8 mouse cellular contexts compared by ENCODE assay signal in the genomic region with DNA sequence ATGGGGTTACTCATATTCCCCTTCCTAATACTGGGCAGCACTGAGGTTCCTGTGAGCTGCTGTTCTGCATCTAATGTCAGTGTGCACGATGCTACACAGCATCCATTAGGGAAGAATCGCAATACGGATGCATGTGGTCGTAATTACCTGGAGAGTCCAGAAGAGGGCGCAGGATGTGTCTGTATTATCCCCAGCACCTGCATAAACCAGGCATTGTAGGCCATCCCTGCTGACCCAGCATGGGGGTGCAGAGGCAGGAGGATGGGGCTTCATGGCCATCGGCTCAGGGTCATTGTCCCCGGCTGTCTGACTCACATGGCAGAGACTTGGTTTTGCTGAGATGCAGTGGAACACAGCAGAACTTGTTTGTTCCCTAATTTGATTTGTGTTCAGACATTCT. TPM values are rescaled to one million over a fixed set of nuclear protein-coding genes. Genes with fewer than 3 reads are reported as not detected.
DNase-seq lines count a peak whose midpoint lies in the region; ATAC-seq lines count a peak whose summit lies in the region.

No protein-coding gene starts in this region.

- H3K36me3 ChIP-seq in kidney, embryonic 14.5 days (ENCODE audit: control insufficient read depth, insufficient read depth, low read length) = peaks cover 35% of the 10 kb centered on the region
- peaks cover 22% of the 10 kb centered on the region for H3K36me3 ChIP-seq in forebrain, embryonic 15.5 days
- no peaks in the 10 kb centered on the region for H3K36me3 ChIP-seq in limb, embryonic 11.5 days (ENCODE audit: control insufficient read depth, insufficient read depth, low read length)

- no peak overlapping the region for H3K9ac ChIP-seq in kidney, embryonic 14.5 days (ENCODE audit: low read depth, low read length)
- no peak overlapping the region for H3K9ac ChIP-seq in forebrain, embryonic 15.5 days (replicated peaks)
- no peak overlapping the region for H3K9ac ChIP-seq in limb, embryonic 11.5 days (ENCODE audit: low read length)

- DNase-seq in kidney, adult 18-20 months = peak; percentile 79
- peak; percentile 60 for DNase-seq in c-Kit-positive CD71-positive TER-119-negative erythroid progenitor cells, embryonic 14.5 days (ENCODE audit: low read depth)
- DNase-seq in limb, embryonic 11.5 days (ENCODE audit: low spot score) = peak; percentile 81
- peak; percentile 52 for DNase-seq in telencephalon, adult 2 months (ENCODE audit: low read depth, low spot score)

- no peaks in the 10 kb centered on the region for H3K27me3 ChIP-seq in kidney, embryonic 14.5 days (ENCODE audit: control insufficient read depth, insufficient read depth, low read length)
- no peaks in the 10 kb centered on the region for H3K27me3 ChIP-seq in forebrain, embryonic 15.5 days
- H3K27me3 ChIP-seq in limb, embryonic 11.5 days (ENCODE audit: control insufficient read depth, insufficient read depth, low read length) = no peaks in the 10 kb centered on the region

- no peak overlapping the region for H3K27ac ChIP-seq in kidney, embryonic 14.5 days (ENCODE audit: low read depth, low read length)
- H3K27ac ChIP-seq in forebrain, embryonic 15.5 days (replicated peaks) = 0 out of 2 replicates have a peak overlapping the region, but pooled peaks have one; percentile 12
- no peak overlapping the region for H3K27ac ChIP-seq in limb, embryonic 11.5 days (replicated peaks; ENCODE audit: low read depth, low read length)

- ATAC-seq in kidney, embryonic 14.5 days (ENCODE audit: low FRiP score, low TSS enrichment) = no peak
- ATAC-seq in forebrain, embryonic 15.5 days (replicated peaks) = no peak
- ATAC-seq in inflammation-experienced regulatory T-cells, adult 6 months = peak; percentile 37
- ATAC-seq in limb, embryonic 11.5 days (ENCODE audit: insufficient number of reproducible peaks, low FRiP score, low TSS enrichment, low read depth) = no peak
- peak; percentile 31; the same call in 1 of the 2 replicates for ATAC-seq in monocyte, adult 5-6 weeks (replicated peaks; ENCODE audit: insufficient number of reproducible peaks, low FRiP score, low TSS enrichment, poor library complexity, severe bottlenecking)

- peaks cover 17% of the 10 kb centered on the region for H3K4me1 ChIP-seq in kidney, embryonic 14.5 days (ENCODE audit: control insufficient read depth, insufficient read depth, low read length)
- peaks cover 32% of the 10 kb centered on the region for H3K4me1 ChIP-seq in forebrain, embryonic 15.5 days
- peaks cover 8% of the 10 kb centered on the region; the same call in 1 of the 2 replicates for H3K4me1 ChIP-seq in limb, embryonic 11.5 days (ENCODE audit: control insufficient read depth, insufficient read depth, low read length)

- H3K4me3 ChIP-seq in kidney, embryonic 14.5 days (ENCODE audit: low read length) = no peak overlapping the region
- H3K4me3 ChIP-seq in forebrain, embryonic 15.5 days = no peak overlapping the region
- no peak overlapping the region for H3K4me3 ChIP-seq in limb, embryonic 11.5 days (ENCODE audit: low read depth, low read length)

- 20% methylated on average over 7 of the region's 7 CpGs for WGBS in kidney, embryonic 14.5 days
- WGBS in forebrain, embryonic 15.5 days = 8% methylated on average over 7 of the region's 7 CpGs
- 25% methylated on average over 7 of the region's 7 CpGs for WGBS in limb, embryonic 11.5 days

- no peak overlapping the region for H3K4me2 ChIP-seq in kidney, embryonic 14.5 days (replicated peaks; ENCODE audit: low read depth, low read length)
- no peak overlapping the region for H3K4me2 ChIP-seq in forebrain, embryonic 15.5 days (replicated peaks)
- no peak overlapping the region for H3K4me2 ChIP-seq in limb, embryonic 11.5 days (ENCODE audit: low read depth, severe bottlenecking)

- no peaks in the 10 kb centered on the region for H3K9me3 ChIP-seq in kidney, embryonic 14.5 days (ENCODE audit: control insufficient read depth, low read length)
- H3K9me3 ChIP-seq in forebrain, embryonic 15.5 days = no peaks in the 10 kb centered on the region
- H3K9me3 ChIP-seq in limb, embryonic 11.5 days (ENCODE audit: control insufficient read depth, low read length) = no peaks in the 10 kb centered on the region

RNA-seq across cellular contexts. Expression of a gene that starts 3.6 kb away (rescaled TPM):
- 442 and 499 TPM in 2 replicates for polyA plus RNA-seq in kidney, embryonic 14.5 days (2014; fragmentation: Nextera tagmentation; extraction: Ambion mirVana)
- 428 and 441 TPM in 2 replicates for polyA plus RNA-seq in forebrain, embryonic 15.5 days (2015; fragmentation: Nextera tagmentation; extraction: Ambion mirVana)
- polyA plus RNA-seq in inflammation-experienced regulatory T-cells, adult 6 months (2017; shearing (Covaris generic)) = 100 to 1,000 TPM; 275 to 381 (median 276) TPM
- polyA plus RNA-seq in limb, embryonic 11.5 days (2014; fragmentation: Nextera tagmentation; extraction: Ambion mirVana) = 403 and 421 TPM in 2 replicates
- total RNA-seq in monocyte, adult 5-6 weeks (2017) = 122 to 131 TPM (median 125 TPM) in 3 replicates

RNA-seq across cellular contexts. Expression of a gene that starts 22.1 kb away (rescaled TPM):
- polyA plus RNA-seq in kidney, embryonic 14.5 days (2014; fragmentation: Nextera tagmentation; extraction: Ambion mirVana) = 26.5 and 39.5 TPM in 2 replicates
- polyA plus RNA-seq in forebrain, embryonic 15.5 days (2015; fragmentation: Nextera tagmentation; extraction: Ambion mirVana) = 123 and 127 TPM in 2 replicates
- 1 to 10 TPM; 3.1 to 5.9 (median 5.6) TPM for polyA plus RNA-seq in inflammation-experienced regulatory T-cells, adult 6 months (2017; shearing (Covaris generic))
- 27.8 and 28.7 TPM in 2 replicates for polyA plus RNA-seq in limb, embryonic 11.5 days (2014; fragmentation: Nextera tagmentation; extraction: Ambion mirVana)
- 29.4 to 38.3 TPM (median 34.3 TPM) in 3 replicates for total RNA-seq in monocyte, adult 5-6 weeks (2017)

RNA-seq across cellular contexts. Expression of a gene that starts 45.6 kb away (rescaled TPM):
- polyA plus RNA-seq in kidney, embryonic 14.5 days (2014; fragmentation: Nextera tagmentation; extraction: Ambion mirVana) = 412 and 476 TPM in 2 replicates
- polyA plus RNA-seq in forebrain, embryonic 15.5 days (2015; fragmentation: Nextera tagmentation; extraction: Ambion mirVana) = 215 and 229 TPM in 2 replicates
- polyA plus RNA-seq in inflammation-experienced regulatory T-cells, adult 6 months (2017; shearing (Covaris generic)) = not detected
- polyA plus RNA-seq in limb, embryonic 11.5 days (2014; fragmentation: Nextera tagmentation; extraction: Ambion mirVana) = 485 and 517 TPM in 2 replicates
- total RNA-seq in monocyte, adult 5-6 weeks (2017) = not detected in 3 replicates

RNA-seq across cellular contexts. Expression of a gene that starts 58.5 kb away (rescaled TPM):
- 13.9 and 22.6 TPM in 2 replicates for polyA plus RNA-seq in kidney, embryonic 14.5 days (2014; fragmentation: Nextera tagmentation; extraction: Ambion mirVana)
- 0.34 and 0.90 TPM in 2 replicates for polyA plus RNA-seq in forebrain, embryonic 15.5 days (2015; fragmentation: Nextera tagmentation; extraction: Ambion mirVana)
- 10 to 100 TPM in 1 of 3 experiments, 1 to 10 TPM in 2; 7.9 to 20.2 (median 9.7) TPM for polyA plus RNA-seq in inflammation-experienced regulatory T-cells, adult 6 months (2017; shearing (Covaris generic))
- 0.17 and 0.35 TPM in 2 replicates for polyA plus RNA-seq in limb, embryonic 11.5 days (2014; fragmentation: Nextera tagmentation; extraction: Ambion mirVana)
- total RNA-seq in monocyte, adult 5-6 weeks (2017) = 41.3 to 73.2 TPM (median 47.7 TPM) in 3 replicates

Comparison
In these comparisons a context has a peak if more than half of its experiments do, and no peak if none do; other contexts are left out.
1. ATAC-seq: peak in inflammation-experienced regulatory T-cells, adult 6 months (single experiment) and monocyte, adult 5-6 weeks (single experiment); none in kidney, embryonic 14.5 days (single experiment), forebrain, embryonic 15.5 days (single experiment) and limb, embryonic 11.5 days (single experiment).
2. RNA of a gene that starts 45.6 kb away (polyA plus RNA-seq): 485 to 517 TPM in limb, embryonic 11.5 days, 412 to 476 TPM in kidney, embryonic 14.5 days and 215 to 229 TPM in forebrain, embryonic 15.5 days; not detected in inflammation-experienced regulatory T-cells, adult 6 months; every median in the first group is over 100 times any median in the second.
3. Peak in every context shown above with its lines, with median percentiles within 50 percentile points of each other: DNase-seq.